Mouse (Mus musculus) neural tube, embryonic 15.5 days (tissue): ENCODE results near the gene Mpped2. TPM values are rescaled to one million over a fixed set of nuclear protein-coding genes. Genes with fewer than 3 reads are reported as not detected.

Source experiments
- ATAC-seq: fragments of 200-750 bp; cut with Nextera tagmentation; 2 replicates; pipeline ENCODE4 v1.8.0; 2017; ENCODE audit warnings: mild to moderate bottlenecking, moderate TSS enrichment, moderate library complexity; ENCODE audit not compliant: low FRiP score
- H3K27ac ChIP-seq: fragments of 300-500 bp; sonication (generic); replicated peaks from 2 replicates; pipeline ENCODE4 v1.5.1; 2015; ENCODE audit warnings: mild to moderate bottlenecking, inconsistent platforms
- H3K27me3 ChIP-seq: fragments of 300-500 bp; sonication (generic); replicated peaks from 2 replicates; pipeline ENCODE4 v1.6.1; 2015; ENCODE audit warnings: inconsistent platforms
- H3K36me3 ChIP-seq: fragments of 300-500 bp; sonication (generic); 2 replicates; pipeline ENCODE4 v1.6.1; 2015; ENCODE audit warnings: inconsistent platforms
- H3K4me1 ChIP-seq: fragments of 300-500 bp; sonication (generic); 2 replicates; pipeline ENCODE4 v1.6.1; 2015; ENCODE audit warnings: inconsistent platforms
- H3K4me2 ChIP-seq: fragments of 300-500 bp; sonication (generic); 2 replicates; pipeline ENCODE4 v1.6.1; 2015; ENCODE audit warnings: inconsistent platforms, mild to moderate bottlenecking, moderate library complexity
- H3K4me3 ChIP-seq: fragments of 300-500 bp; sonication (generic); replicated peaks from 2 replicates; pipeline ENCODE4 v1.5.1; 2015; ENCODE audit warnings: mild to moderate bottlenecking, inconsistent platforms
- H3K9ac ChIP-seq: fragments of 300-500 bp; sonication (generic); replicated peaks from 2 replicates; pipeline ENCODE4 v1.6.1; 2015; ENCODE audit warnings: mild to moderate bottlenecking, inconsistent platforms
- H3K9me3 ChIP-seq: fragments of 300-500 bp; sonication (generic); replicated peaks from 2 replicates; pipeline ENCODE4 v1.6.1; 2016; ENCODE audit warnings: inconsistent platforms
- WGBS: fragments of 180-500 bp; shearing (Covaris S2); methylation state at CpG from one replicate; pipeline ENCODE4 v1.1.7; 2015; ENCODE audit warnings: mixed read lengths; 5-methylcytosine and 5-hydroxymethylcytosine counted together
- polyA plus RNA-seq: library from polyadenylated mRNA; unstranded; fragments of >200 nt; fragmentation: Nextera tagmentation; extraction: Ambion mirVana; gene quantifications from 2 replicates; pipeline ENCODE4 v1.2.1, GENCODE M21; 2015

Gene Mpped2
- polyA plus RNA-seq = 164 and 222 TPM in 2 replicates

DNA sequence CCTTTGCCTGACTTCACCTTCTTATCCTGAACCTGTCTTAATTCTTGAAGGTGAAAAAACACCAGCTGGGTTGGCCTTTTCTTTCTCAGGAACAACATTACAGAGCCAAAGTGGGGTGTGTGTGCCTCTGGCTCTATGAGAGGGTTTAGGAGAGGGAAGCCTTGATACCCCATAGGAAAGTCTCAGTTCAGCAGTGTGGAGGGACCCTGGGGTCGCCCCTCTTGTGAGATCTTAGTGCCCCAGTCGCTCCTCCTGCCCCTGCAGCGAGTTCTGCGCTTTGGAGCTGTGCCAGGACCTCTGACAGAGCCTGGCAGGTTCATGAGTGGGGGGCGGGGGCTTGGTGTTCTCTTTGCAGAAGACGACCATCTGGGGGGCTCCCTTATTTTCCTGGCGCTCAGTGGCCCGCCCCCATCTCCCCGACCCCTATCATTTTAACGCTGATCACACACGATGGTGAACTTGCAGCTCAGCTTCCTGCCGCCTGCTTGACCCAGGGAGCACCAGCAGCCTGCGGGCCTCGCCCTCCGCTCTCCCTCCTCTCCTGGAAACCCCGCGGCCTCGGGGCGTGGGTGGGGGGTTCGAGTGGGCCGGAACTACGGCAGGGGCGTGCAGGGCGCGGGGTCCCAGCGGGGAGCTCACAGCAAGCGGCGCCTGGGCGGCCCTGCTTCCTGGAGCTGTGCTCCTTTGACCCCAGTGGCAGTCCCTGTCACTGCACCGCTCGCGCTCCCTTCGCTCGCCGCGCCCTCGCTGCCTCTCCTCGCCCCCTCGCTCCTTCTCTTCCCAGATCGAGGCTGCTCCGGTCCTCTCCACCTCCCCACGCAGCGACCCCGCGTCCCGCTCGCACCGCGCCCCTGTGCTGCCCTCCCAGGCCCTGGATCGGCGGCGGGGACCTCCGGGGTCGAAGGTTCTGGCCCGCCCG is at the start of gene Mpped2:
Gene Mpped2 (plus strand): TSS at position 487 of the 919 bp plus-strand sequence.
- Histone ChIP-seq H3K27me3 (no peaks in the 10 kb centered on the region), H3K9me3 (no peaks in the 10 kb centered on the region), H3K9ac (peak within 1 kb of the TSS; percentile 77), H3K27ac (peak within 1 kb of the TSS; percentile 94), H3K4me3 (peak within 1 kb of the TSS; percentile 58), H3K4me2 (peak within 1 kb of the TSS; percentile 89), H3K4me1 (peaks cover 43% of the 10 kb centered on the region), H3K36me3 (no peaks in the 10 kb centered on the region)
- ATAC-seq = peak; percentile 66
- under 1% methylated on average over 54 of the region's 56 CpGs for WGBS

- H3K4me2 ChIP-seq = no peak overlapping the region
- 88% methylated on average over 3 of the region's 3 CpGs for WGBS
- ATAC-seq = no peak
Measured at GRCm38 (mm10) chr2:106644782-106645181, 48.3 kb upstream of the Mpped2 start.

GRCm38 (mm10) chr2:106649686-106650570 is 43.1 kb upstream of the Mpped2 start:
- Histone ChIP-seq H3K9me3 (no peaks in the 10 kb centered on the region), H3K36me3 (no peaks in the 10 kb centered on the region), H3K4me1 (peaks cover 12% of the 10 kb centered on the region), H3K4me2 (peak overlapping the region; percentile 59), H3K27me3 (no peaks in the 10 kb centered on the region), H3K4me3 (peak overlapping the region; percentile 46), H3K9ac (peak overlapping the region; percentile 47), H3K27ac (peak overlapping the region; percentile 86)
- 7% methylated on average over 25 of the region's 25 CpGs for WGBS
- ATAC-seq = peak; percentile 98

More at GRCm38 (mm10) chr2:106644782-106645181, 48.3 kb upstream of the Mpped2 start:
- H3K9me3 ChIP-seq = no peaks in the 10 kb centered on the region
- peaks cover 10% of the 10 kb centered on the region for H3K4me1 ChIP-seq
- no peaks in the 10 kb centered on the region for H3K36me3 ChIP-seq
- H3K27me3 ChIP-seq = no peaks in the 10 kb centered on the region
- H3K27ac ChIP-seq = no peak overlapping the region
- no peak overlapping the region for H3K4me3 ChIP-seq
- no peak overlapping the region for H3K9ac ChIP-seq

- Histone ChIP-seq H3K9me3 (no peaks in the 10 kb centered on the region), H3K4me2 (no peak overlapping the region), H3K4me3 (no peak overlapping the region), H3K4me1 (peaks cover 11% of the 10 kb centered on the region), H3K9ac (no peak overlapping the region), H3K27me3 (no peaks in the 10 kb centered on the region), H3K36me3 (no peaks in the 10 kb centered on the region), H3K27ac (no peak overlapping the region)
- WGBS = 70% methylated on average over 8 of the region's 8 CpGs
- no peak for ATAC-seq
Measured at GRCm38 (mm10) chr2:106652151-106652550, 40.9 kb upstream of the Mpped2 start.

GRCm38 (mm10) chr2:106652741-106653140 is 40.3 kb upstream of the Mpped2 start:
- Histone ChIP-seq H3K4me2 (no peak overlapping the region), H3K27me3 (no peaks in the 10 kb centered on the region), H3K27ac (no peak overlapping the region), H3K36me3 (no peaks in the 10 kb centered on the region), H3K4me3 (no peak overlapping the region), H3K9me3 (no peaks in the 10 kb centered on the region), H3K4me1 (peaks cover 10% of the 10 kb centered on the region), H3K9ac (no peak overlapping the region)
- 83% methylated on average over 4 of the region's 4 CpGs for WGBS
- no peak for ATAC-seq

DNA sequence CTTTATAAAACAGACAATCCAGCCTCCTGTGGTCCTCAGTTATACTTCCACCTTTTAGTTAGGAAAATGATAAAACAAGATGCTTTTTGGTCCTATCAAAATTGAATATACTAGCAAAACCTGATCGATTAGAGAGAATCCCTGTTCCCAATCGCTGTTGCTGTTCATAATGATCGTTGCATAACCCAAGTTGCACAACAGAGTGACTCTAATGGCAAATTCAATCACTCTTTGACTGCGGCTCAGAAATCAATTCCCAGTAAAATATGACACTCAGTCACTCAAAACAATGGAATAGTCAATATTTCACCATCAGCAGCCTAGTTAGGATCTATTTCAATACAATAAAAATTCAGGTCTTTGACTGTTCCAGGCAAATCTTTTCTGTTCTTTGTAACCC is 39.8 kb upstream of the Mpped2 start:
- H3K36me3 ChIP-seq = no peaks in the 10 kb centered on the region
- no peak overlapping the region for H3K9ac ChIP-seq
- no peak overlapping the region for H3K4me2 ChIP-seq
- peaks cover 10% of the 10 kb centered on the region for H3K4me1 ChIP-seq
- H3K4me3 ChIP-seq = no peak overlapping the region
- ATAC-seq = no peak
- H3K9me3 ChIP-seq = no peaks in the 10 kb centered on the region
- WGBS = 95% methylated on average over 4 of the region's 4 CpGs
- no peaks in the 10 kb centered on the region for H3K27me3 ChIP-seq
- H3K27ac ChIP-seq = no peak overlapping the region

GRCm38 (mm10) chr2:106655271-106655670 is 37.8 kb upstream of the Mpped2 start:
- WGBS = 73% methylated on average over 4 of the region's 4 CpGs
- ATAC-seq = no peak
- Histone ChIP-seq H3K27ac (no peak overlapping the region), H3K4me2 (no peak overlapping the region), H3K9ac (no peak overlapping the region), H3K4me1 (peaks cover 3% of the 10 kb centered on the region; the same call in 1 of the 2 replicates), H3K4me3 (no peak overlapping the region), H3K27me3 (no peaks in the 10 kb centered on the region), H3K36me3 (no peaks in the 10 kb centered on the region), H3K9me3 (no peaks in the 10 kb centered on the region)

DNA sequence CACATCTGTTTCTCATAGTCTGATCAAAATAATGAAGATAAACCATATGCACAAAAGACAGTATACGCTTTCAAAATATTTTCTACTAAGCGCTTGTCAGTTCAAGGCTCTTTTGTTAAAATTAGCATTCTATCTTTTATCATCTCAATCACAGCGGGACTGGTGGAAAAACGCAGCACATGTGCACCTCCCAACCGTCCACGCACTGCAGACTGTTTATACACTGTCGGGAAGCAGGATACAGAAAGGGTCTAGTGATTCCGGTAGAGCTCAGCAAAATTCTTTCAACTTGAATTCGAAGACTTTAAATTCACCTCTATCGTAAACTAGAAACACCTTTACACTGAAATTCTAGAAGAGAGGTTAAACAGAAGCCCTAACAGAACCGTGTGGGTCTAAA is 27.8 kb upstream of the Mpped2 start:
- 54% methylated on average over 11 of the region's 11 CpGs for WGBS
- Histone ChIP-seq H3K36me3 (no peaks in the 10 kb centered on the region), H3K9me3 (no peaks in the 10 kb centered on the region), H3K9ac (no peak overlapping the region), H3K4me2 (no peak overlapping the region), H3K27ac (no peak overlapping the region), H3K27me3 (no peaks in the 10 kb centered on the region), H3K4me3 (no peak overlapping the region), H3K4me1 (no peaks in the 10 kb centered on the region)
- ATAC-seq = no peak

DNA sequence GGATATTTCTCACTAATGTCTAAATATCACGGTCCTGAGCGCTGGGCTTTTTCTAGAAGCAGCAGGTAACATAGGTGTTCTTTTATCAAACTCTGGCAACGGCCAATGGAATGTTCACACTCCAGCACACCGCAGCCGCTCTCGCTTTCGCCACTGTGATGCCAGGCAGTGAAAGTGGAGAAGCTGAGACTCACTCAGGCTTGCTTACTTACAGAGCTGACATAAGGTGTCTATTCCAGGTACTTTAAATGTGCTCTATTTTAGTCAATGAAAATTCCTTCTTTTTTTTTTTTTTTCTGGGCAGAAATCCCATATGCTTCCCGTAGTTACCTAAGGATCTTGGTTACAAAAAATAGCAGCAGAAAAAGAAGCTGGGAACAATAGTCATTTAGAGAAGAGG is 18.8 kb upstream of the Mpped2 start:
- Histone ChIP-seq H3K27me3 (no peaks in the 10 kb centered on the region), H3K36me3 (no peaks in the 10 kb centered on the region), H3K4me3 (no peak overlapping the region), H3K4me1 (no peaks in the 10 kb centered on the region), H3K27ac (no peak overlapping the region), H3K9me3 (no peaks in the 10 kb centered on the region), H3K4me2 (no peak overlapping the region), H3K9ac (no peak overlapping the region)
- ATAC-seq = no peak
- 91% methylated on average over 8 of the region's 8 CpGs for WGBS

GRCm38 (mm10) chr2:106677449-106677848 is 15.6 kb upstream of the Mpped2 start:
- no peaks in the 10 kb centered on the region for H3K36me3 ChIP-seq

DNA sequence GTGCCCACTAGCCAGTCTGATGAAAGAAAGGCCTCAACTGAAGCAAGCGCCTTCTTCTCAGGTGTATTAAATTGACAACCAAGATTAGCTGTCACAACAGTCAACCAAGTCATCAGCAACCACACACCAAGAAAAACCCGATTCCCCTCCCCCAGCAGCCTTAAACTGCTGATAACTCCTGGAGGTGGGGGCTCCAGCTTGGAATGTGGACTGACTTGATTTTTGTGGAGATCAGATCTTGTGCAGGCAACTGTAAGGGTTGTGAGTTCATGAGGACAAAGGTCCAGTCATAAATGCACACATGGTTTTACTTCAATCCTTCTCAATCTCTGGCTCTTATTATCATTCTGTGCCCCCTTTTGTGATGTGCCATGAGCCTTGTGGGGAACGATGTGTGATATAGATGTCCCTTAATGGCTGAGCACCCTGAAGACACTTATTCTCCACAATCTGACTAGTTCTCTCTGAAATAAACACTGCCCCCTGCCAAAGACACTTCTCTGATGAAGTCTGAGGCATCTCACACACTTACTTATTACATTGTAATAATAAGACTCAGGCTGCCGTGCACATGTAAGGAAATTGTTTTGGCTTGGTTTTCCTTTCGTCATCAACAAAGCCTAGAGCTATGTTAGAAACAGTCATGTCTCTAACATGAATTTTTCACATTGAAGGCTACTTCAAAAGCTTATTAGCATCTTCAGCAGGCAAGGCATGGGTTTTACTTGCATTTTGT is 13.2 kb upstream of the Mpped2 start:
- Histone ChIP-seq H3K9ac (no peak overlapping the region), H3K4me2 (no peak overlapping the region), H3K27me3 (no peaks in the 10 kb centered on the region), H3K4me3 (no peak overlapping the region), H3K27ac (no peak overlapping the region), H3K36me3 (no peaks in the 10 kb centered on the region), H3K4me1 (peaks cover 9% of the 10 kb centered on the region), H3K9me3 (no peaks in the 10 kb centered on the region)
- 82% methylated on average over 5 of the region's 5 CpGs for WGBS
- no peak for ATAC-seq

More at GRCm38 (mm10) chr2:106677449-106677848, 15.6 kb upstream of the Mpped2 start:
- H3K27ac ChIP-seq = no peak overlapping the region
- no peaks in the 10 kb centered on the region for H3K4me1 ChIP-seq
- no peaks in the 10 kb centered on the region for H3K27me3 ChIP-seq
- WGBS = 39% methylated on average over 2 of the region's 2 CpGs
- H3K9me3 ChIP-seq = no peaks in the 10 kb centered on the region
- H3K9ac ChIP-seq = no peak overlapping the region
- H3K4me3 ChIP-seq = no peak overlapping the region
- no peak overlapping the region for H3K4me2 ChIP-seq
- ATAC-seq = no peak
